Mouse (Mus musculus) CH12.LX (cell line): ENCODE measurements around the gene Mmrn2. TPM values are rescaled to one million over a fixed set of nuclear protein-coding genes. Genes with fewer than 3 reads are reported as not detected.

ENCODE experiments used
- DNase-seq: peaks from one replicate; pipeline ENCODE4 v3.0.0-alpha.2; 2013; ENCODE audit errors: extremely low read depth
- H3K27ac ChIP-seq: 2 replicates; pipeline ENCODE4 v1.5.1; 2012; ENCODE audit warnings: low read depth, mild to moderate bottlenecking, control low read depth, moderate library complexity; ENCODE audit not compliant: insufficient read depth
- H3K27me3 ChIP-seq: replicated peaks from 2 replicates; pipeline ENCODE3; 2012; ENCODE audit warnings: inconsistent platforms
- H3K36me3 ChIP-seq, 2 experiments: replicated peaks in 1 of 2; 2 replicates each; pipeline versions ENCODE3 to v1.6.1; 2012; ENCODE audit warnings: inconsistent platforms in 1 of 2, low read length in 1 of 2, mild to moderate bottlenecking in 1 of 2, mixed read lengths in 1 of 2, moderate library complexity in 1 of 2; ENCODE audit not compliant: control insufficient read depth in 1 of 2, insufficient read depth in 1 of 2
- H3K4me1 ChIP-seq, 2 experiments: 2 replicates each; pipeline ENCODE4 v1.6.1; 2012; ENCODE audit warnings: inconsistent platforms in 1 of 2, moderate library complexity in 1 of 2; ENCODE audit not compliant: insufficient read depth in 2 of 2, control insufficient read depth in 1 of 2
- H3K4me2 ChIP-seq: 2 replicates; pipeline ENCODE4 v1.6.1; 2012; ENCODE audit warnings: low read depth, mild to moderate bottlenecking, control low read depth; ENCODE audit not compliant: poor library complexity, insufficient read depth, severe bottlenecking
- H3K4me3 ChIP-seq, 3 experiments: fragments of 150-350 bp in 1 of 3; sonication (generic) in 1 of 3; replicated peaks in 1 of 3; 2 replicates each; pipeline versions ENCODE3 to v1.5.1; 2011 to 2012; ENCODE audit warnings: low read depth in 2 of 3, low read length in 2 of 3, mild to moderate bottlenecking in 2 of 3, moderate library complexity in 2 of 3, control low read depth in 1 of 3, improper control_type of control experiment in 1 of 3, inconsistent platforms in 1 of 3, mixed read lengths in 1 of 3; ENCODE audit not compliant: poor library complexity in 1 of 3
- H3K79me2 ChIP-seq: replicated peaks from 2 replicates; pipeline ENCODE4 v1.6.1; 2012; ENCODE audit warnings: mild to moderate bottlenecking, moderate library complexity; ENCODE audit not compliant: control insufficient read depth, poor library complexity, insufficient read depth, severe bottlenecking; ENCODE audit errors: extremely low read depth
- H3K9ac ChIP-seq: 2 replicates; pipeline ENCODE4 v1.6.1; 2012; ENCODE audit warnings: low read depth, mild to moderate bottlenecking, control low read depth, moderate library complexity; ENCODE audit not compliant: insufficient read depth
- H3K9me3 ChIP-seq: replicated peaks from 2 replicates; pipeline ENCODE3; 2012; ENCODE audit warnings: low read length, inconsistent platforms, mixed read lengths
- BHLHE40 ChIP-seq: IDR thresholded peaks from 2 replicates; pipeline ENCODE4 v1.6.1; 2011; ENCODE audit warnings: mild to moderate bottlenecking, low read depth, low read length, improper control_type of control experiment
- CHD1 ChIP-seq: IDR thresholded peaks from 2 replicates; pipeline ENCODE4 v1.6.1; 2012; ENCODE audit warnings: low read depth, low read length, improper control_type of control experiment, inconsistent platforms
- E2F4 ChIP-seq: IDR thresholded peaks from 2 replicates; pipeline ENCODE4 v1.6.1; 2011; ENCODE audit warnings: low read depth, low read length, improper control_type of control experiment; ENCODE audit not compliant: insufficient replicate concordance
- EP300 ChIP-seq: IDR thresholded peaks from 2 replicates; pipeline ENCODE4 v1.6.1; 2011; ENCODE audit warnings: low read length, improper control_type of control experiment
- ETS1 ChIP-seq: conservative IDR thresholded peaks from 2 replicates; pipeline ENCODE4 v1.6.1; 2012; ENCODE audit warnings: low read depth, mild to moderate bottlenecking, inconsistent platforms, low read length, improper control_type of control experiment, moderate library complexity
- GABPA ChIP-seq: IDR thresholded peaks from 2 replicates; pipeline ENCODE4 v1.6.1; 2012; ENCODE audit warnings: low read depth, low read length, improper control_type of control experiment, inconsistent platforms; ENCODE audit not compliant: insufficient replicate concordance
- HCFC1 ChIP-seq: IDR thresholded peaks from 2 replicates; pipeline ENCODE4 v1.6.1; 2012; ENCODE audit warnings: low read depth, mild to moderate bottlenecking, inconsistent platforms, low read length, improper control_type of control experiment
- IRF4 ChIP-seq: IDR thresholded peaks from 2 replicates; pipeline ENCODE4 v1.6.1; 2014; ENCODE audit warnings: low read depth, mild to moderate bottlenecking, inconsistent platforms, low read length, improper control_type of control experiment
- JUN ChIP-seq: IDR thresholded peaks from 2 replicates; pipeline ENCODE4 v1.6.1; 2011; ENCODE audit warnings: low read depth, mild to moderate bottlenecking, low read length, improper control_type of control experiment, moderate library complexity; ENCODE audit not compliant: insufficient read depth
- MAX ChIP-seq: IDR thresholded peaks from 2 replicates; pipeline ENCODE4 v1.6.1; 2011; ENCODE audit warnings: low read length, improper control_type of control experiment
- MAZ ChIP-seq: IDR thresholded peaks from 2 replicates; pipeline ENCODE4 v1.6.1; 2012; ENCODE audit warnings: low read depth, mild to moderate bottlenecking, inconsistent platforms, low read length, improper control_type of control experiment, moderate library complexity
- MYC ChIP-seq: IDR thresholded peaks from 2 replicates; pipeline ENCODE4 v1.6.1; 2011; ENCODE audit warnings: low read depth, mild to moderate bottlenecking, improper control_type of control experiment, low read length
- NRF1 ChIP-seq: IDR thresholded peaks from 2 replicates; pipeline ENCODE4 v1.6.1; 2014; ENCODE audit warnings: low read depth, mild to moderate bottlenecking, inconsistent platforms, low read length, improper control_type of control experiment, moderate library complexity
- PAX5 ChIP-seq: IDR thresholded peaks from 2 replicates; pipeline ENCODE4 v1.6.1; 2012; ENCODE audit warnings: low read length, inconsistent platforms, mixed read lengths
- POLR2A ChIP-seq: IDR thresholded peaks from 2 replicates; pipeline ENCODE4 v1.6.1; 2011; ENCODE audit warnings: low read depth, mild to moderate bottlenecking, improper control_type of control experiment, low read length
- SIN3A ChIP-seq: IDR thresholded peaks from 2 replicates; pipeline ENCODE4 v1.6.1; 2012; ENCODE audit warnings: low read length, improper control_type of control experiment, inconsistent platforms
- TCF12 ChIP-seq: IDR thresholded peaks from 2 replicates; pipeline ENCODE4 v1.6.1; 2014; ENCODE audit warnings: low read depth, mild to moderate bottlenecking, inconsistent platforms, low read length, improper control_type of control experiment
- UBTF ChIP-seq: IDR thresholded peaks from 2 replicates; pipeline ENCODE4 v1.6.1; 2012; ENCODE audit warnings: low read depth, mild to moderate bottlenecking, inconsistent platforms, low read length, improper control_type of control experiment, moderate library complexity
- ZC3H11A ChIP-seq: IDR thresholded peaks from 2 replicates; pipeline ENCODE4 v1.6.1; 2012; ENCODE audit warnings: low read depth, mild to moderate bottlenecking, inconsistent platforms, low read length, improper control_type of control experiment
- ZMIZ1 ChIP-seq: IDR thresholded peaks from 2 replicates; pipeline ENCODE4 v1.6.1; 2012; ENCODE audit warnings: low read depth, mild to moderate bottlenecking, inconsistent platforms, low read length, improper control_type of control experiment
- dilution Hi-C: fragments of 300-500 bp; cut with MboI; formaldehyde crosslinking; loops from 2 replicates; pipeline ENCODE4 v1.14.3; 2020; ENCODE audit warnings: low sequenced_read_pairs; ENCODE audit not compliant: extremely low pct_unique_long_range_greater_than_20kb, extremely low pct_ligation_motif_present
- in situ Hi-C: fragments of 300-500 bp; cut with MboI; formaldehyde crosslinking; loops from 3 replicates; pipeline ENCODE4 v1.14.3; 2019; ENCODE audit warnings: low sequenced_read_pairs, low pct_ligation_motif_present, low pct_unique_long_range_greater_than_20kb, mixed read lengths
- polyA plus RNA-seq: library from polyadenylated mRNA; unstranded; fragments of >175 nt; gene quantifications from 2 replicates; pipeline ENCODE4 v1.2.1, GENCODE M21; 2012; ENCODE audit warnings: low read depth; ENCODE audit not compliant: insufficient read length
- total RNA-seq, 2 experiments: library from RNA; depleted of rRNA; stranded (reverse); fragments of 300-350 nt in 1 of 2; fragments of >200 nt in 1 of 2; gene quantifications; 2 replicates each; pipeline ENCODE4 v1.2.3; 2012 to 2014

The Mmrn2 gene
- total and polyA plus RNA-seq, 3 experiments = 0.06 TPM; not detected in 2

GRCm38 (mm10) chr14:34397871-34398270 is 22.6 kb downstream of the Mmrn2 start:
- Histone ChIP-seq H3K36me3 (peaks cover 0 to 13% of the 10 kb centered on the region in 2 experiments), H3K27ac (no peak overlapping the region), H3K79me2 (no peaks in the 10 kb centered on the region)
- no peak for DNase-seq
- TF ChIP-seq ZMIZ1 (no peak), ETS1 (no peak), BHLHE40 (no peak), IRF4 (no peak), CHD1 (no peak), EP300 (no peak), E2F4 (no peak), PAX5 (no peak)
- TF ChIP-seq, all 38 proteins: peak for 0
- Histone ChIP-seq H3K9ac (no peak overlapping the region), H3K9me3 (no peaks in the 10 kb centered on the region), H3K4me3 (no peak overlapping the region), H3K27me3 (no peaks in the 10 kb centered on the region), H3K4me1 (no peaks in the 10 kb centered on the region), H3K4me2 (no peak overlapping the region)
- in situ Hi-C loops (no loop called here), dilution Hi-C loops (no loop called here)

- TF ChIP-seq POLR2A = no peak
- TF ChIP-seq MAX = no peak
- TF ChIP-seq ZC3H11A = no peak
- no peak for TF ChIP-seq ZMIZ1
- TF ChIP-seq HCFC1 = no peak
- no peaks in the 10 kb centered on the region for H3K27me3 ChIP-seq
- H3K36me3 ChIP-seq = peaks cover 0 to 16% of the 10 kb centered on the region in 2 experiments
- H3K9ac ChIP-seq = no peak overlapping the region
- peaks cover 0 to 6% of the 10 kb centered on the region in 2 experiments; a peak in 3 of 4 replicates for H3K4me1 ChIP-seq
- dilution Hi-C loops (no loop called here), in situ Hi-C loops (no loop called here)
- DNase-seq = no peak
- H3K4me3 ChIP-seq = no peak overlapping the region
- no peak overlapping the region for H3K27ac ChIP-seq
- no peak overlapping the region for H3K4me2 ChIP-seq
- H3K9me3 ChIP-seq = no peaks in the 10 kb centered on the region
- no peaks in the 10 kb centered on the region for H3K79me2 ChIP-seq
Measured at GRCm38 (mm10) chr14:34398901-34399300, 23.6 kb downstream of the Mmrn2 start.

GRCm38 (mm10) chr14:34399301-34399700 is 24.0 kb downstream of the Mmrn2 start:
- no peaks in the 10 kb centered on the region for H3K79me2 ChIP-seq
- no peaks in the 10 kb centered on the region for H3K9me3 ChIP-seq
- dilution Hi-C loops = no loop called here
- no peak for DNase-seq
- H3K36me3 ChIP-seq = peaks cover 0 to 16% of the 10 kb centered on the region in 2 experiments
- no peak overlapping the region for H3K4me2 ChIP-seq
- H3K27me3 ChIP-seq = no peaks in the 10 kb centered on the region
- no peak overlapping the region for H3K4me3 ChIP-seq
- peaks cover 4 to 10% of the 10 kb centered on the region in 2 experiments; a peak in 3 of 4 replicates for H3K4me1 ChIP-seq
- in situ Hi-C loops = no loop called here
- no peak overlapping the region for H3K9ac ChIP-seq
- TF ChIP-seq MYC (no peak), SIN3A (no peak), MAZ (no peak), JUN (no peak), ZC3H11A (no peak), NRF1 (no peak), TCF12 (no peak), CHD1 (no peak), GABPA (no peak), HCFC1 (no peak), UBTF (no peak)
- no peak overlapping the region for H3K27ac ChIP-seq
